Mouse (Mus musculus) layer of hippocampus, adult 2 months (tissue): Measurements from ENCODE around the gene Tial1. TPM values are rescaled to one million over a fixed set of nuclear protein-coding genes. Genes with fewer than 3 reads are reported as not detected.

Source experiments
- DNase-seq, 2 experiments: peaks; one replicate each; pipeline ENCODE4 v3.0.0; 2022; ENCODE audit warnings: low spot score in 2 of 2
- H3K27ac ChIP-seq: fragments of 200-600 bp; 2 replicates; pipeline ENCODE4 v1.8.1; 2022
- H3K4me3 ChIP-seq: fragments of 200-600 bp; 2 replicates; pipeline ENCODE4 v1.8.1; 2022; ENCODE audit warnings: mild to moderate bottlenecking
- CTCF ChIP-seq: fragments of 200-600 bp; conservative IDR thresholded peaks from 2 replicates; pipeline ENCODE4 v1.8.1; 2022; ENCODE audit warnings: antibody characterized with exemption, mild to moderate bottlenecking, moderate library complexity
- long read RNA-seq, 2 experiments: library from polyadenylated mRNA; stranded (forward); transcript quantifications; one replicate each; pipeline ENCODE4 v2.0.0; 2021; ENCODE audit warnings: borderline mapping rate in 2 of 2
- total RNA-seq, 2 experiments: library from RNA; stranded (reverse); gene quantifications; 2 replicates each; pipeline ENCODE4 v1.2.3; 2021

Tial1 gene
- 100 to 1,000 TPM; 111 to 128 TPM for total RNA-seq
- long read RNA-seq, experiment 1, full-length matches to known transcripts: 6 of 27 reads
- long read RNA-seq, experiment 1, partial matches to known transcripts: 8 of 27 reads
- long read RNA-seq, experiment 1, other reads (novel, unspliced or antisense): 13 of 27 reads
- long read RNA-seq, experiment 2, full-length matches to known transcripts: 14 of 31 reads
- long read RNA-seq, experiment 2, partial matches to known transcripts: 7 of 31 reads
- long read RNA-seq, experiment 2, other reads (novel, unspliced or antisense): 10 of 31 reads

DNA sequence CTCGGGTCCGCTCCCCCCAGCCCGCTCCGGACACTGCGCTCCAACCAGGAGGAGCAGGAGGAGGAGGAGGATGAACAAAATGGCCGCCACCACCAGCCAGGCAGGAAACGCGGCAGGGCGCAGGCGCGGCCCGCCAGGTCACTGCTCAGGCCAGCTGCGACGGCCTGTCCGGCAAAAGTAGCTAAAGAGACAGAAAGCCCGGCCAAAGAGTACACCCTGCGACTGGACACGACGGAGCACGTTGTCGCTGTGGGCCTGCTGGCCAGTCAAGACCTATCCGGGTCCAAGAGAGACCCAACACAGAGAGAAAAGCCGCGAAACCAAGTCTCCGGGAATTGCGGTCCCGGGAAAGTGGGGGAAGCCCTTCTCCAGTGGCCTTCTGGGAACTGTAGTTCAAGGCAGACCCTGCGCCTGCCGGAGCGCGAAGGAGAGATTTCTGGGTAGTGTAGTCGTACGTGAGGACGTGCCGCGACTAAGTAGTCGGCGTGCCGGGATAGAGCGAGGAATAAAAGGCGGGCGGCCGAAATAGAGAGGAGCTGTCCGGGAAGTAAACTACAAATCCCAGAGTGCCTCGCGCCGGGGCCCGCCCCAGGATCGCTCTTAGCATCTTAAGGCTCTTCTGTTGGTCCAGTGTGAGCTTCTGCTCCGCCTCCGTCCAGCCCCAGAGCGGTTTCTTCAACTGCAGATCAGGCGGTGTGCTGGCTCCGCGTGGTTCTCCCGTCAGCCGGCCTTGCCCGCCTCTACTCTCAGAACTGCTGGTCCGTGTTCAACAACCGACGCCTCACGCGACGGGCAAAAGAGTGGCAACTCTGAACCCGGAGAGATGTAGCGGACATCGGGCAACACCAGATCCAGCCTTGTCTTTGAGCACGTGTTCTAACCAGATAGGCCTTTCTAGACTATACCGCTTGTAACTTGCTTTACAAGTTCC lies at the start of gene Tial1:
Gene Tial1 (minus strand): TSS at position 433 of the 931 bp plus-strand sequence.
- Histone ChIP-seq H3K4me3 (peak within 1 kb of the TSS; percentile 76), H3K27ac (peak within 1 kb of the TSS; percentile 97)
- TF ChIP-seq CTCF: no peak
- DNase-seq: peak; percentile 98 to 99

- peak; percentile 13 to 38 for DNase-seq
- Histone ChIP-seq H3K4me3 (no peak overlapping the region), H3K27ac (no peak overlapping the region)
- TF ChIP-seq CTCF: no peak
Measured at GRCm38 (mm10) chr7:128504091-128504490, 42.6 kb upstream of the Tial1 start.

- no peak for DNase-seq
- no peak overlapping the region for H3K4me3 ChIP-seq
- TF ChIP-seq CTCF: no peak
- H3K27ac ChIP-seq: no peak overlapping the region
Measured at GRCm38 (mm10) chr7:128499801-128500200, 38.3 kb upstream of the Tial1 start.

DNA sequence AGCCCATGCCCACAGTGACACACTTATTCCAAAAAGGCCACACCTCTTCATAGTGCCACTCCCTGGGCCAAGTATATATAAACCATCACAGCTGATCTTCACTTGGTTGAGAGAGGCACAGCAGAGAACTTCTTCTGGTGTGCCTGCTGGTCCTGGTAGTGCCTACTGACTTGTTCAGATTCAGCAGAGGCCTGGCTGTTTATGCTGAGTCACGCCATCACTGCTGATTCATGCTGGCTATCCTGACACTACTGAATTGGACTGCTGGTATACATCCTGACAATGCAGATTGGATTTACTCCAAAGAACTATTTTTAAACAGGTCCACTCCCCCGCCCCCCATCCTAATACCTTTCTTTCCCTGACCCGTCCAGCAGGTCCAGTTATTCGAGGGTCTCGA lies 33.0 kb upstream of the Tial1 start:
- no peak for TF ChIP-seq CTCF
- Histone ChIP-seq H3K4me3 (no peak overlapping the region), H3K27ac (no peak overlapping the region)
- DNase-seq: no peak

DNA sequence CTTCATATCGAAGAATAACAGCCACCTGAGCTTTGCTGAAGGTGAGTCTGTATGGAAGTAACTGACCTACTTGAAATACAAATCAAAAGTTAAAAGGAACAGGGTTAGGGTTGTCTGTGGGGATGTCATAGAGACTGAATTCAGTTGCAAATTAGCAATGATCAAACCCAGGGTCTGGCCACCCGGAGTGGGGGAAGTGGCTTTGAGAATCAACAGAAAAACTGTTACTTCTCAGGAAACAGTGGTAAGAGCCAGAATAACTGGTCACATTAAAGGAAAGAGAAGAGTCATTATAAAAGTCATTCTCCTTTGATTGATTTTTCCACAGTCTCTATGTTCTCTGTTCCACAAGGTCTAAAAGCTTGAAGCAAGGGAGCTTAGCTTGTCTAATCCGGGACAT lies 27.5 kb upstream of the Tial1 start:
- Histone ChIP-seq H3K27ac (no peak overlapping the region), H3K4me3 (no peak overlapping the region)
- TF ChIP-seq CTCF: no peak
- DNase-seq: no peak

DNA sequence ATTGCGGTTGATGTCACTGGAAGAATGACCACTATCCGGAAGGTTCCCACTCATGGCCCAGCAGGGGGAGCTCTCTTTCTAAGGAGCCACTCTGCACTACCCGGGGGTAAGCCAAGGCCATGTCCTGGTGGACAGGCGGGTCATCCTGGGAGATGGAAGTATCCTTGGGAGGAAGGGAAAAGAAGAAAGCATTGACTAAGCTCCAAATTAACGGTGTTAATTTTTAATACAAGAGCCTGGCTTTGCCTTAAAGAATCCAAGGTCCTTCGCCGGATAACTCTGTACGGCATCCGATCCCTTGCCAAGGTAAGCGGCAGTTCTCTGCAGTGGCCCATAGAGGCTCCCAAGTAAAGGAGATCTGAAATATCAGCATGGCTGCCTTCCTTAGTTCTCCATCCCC lies 12.8 kb upstream of the Tial1 start:
- TF ChIP-seq CTCF: peak; percentile 83
- peak; percentile 52 to 63 for DNase-seq
- H3K27ac ChIP-seq: peak overlapping the region; percentile 2; the same call in 1 of the 2 replicates
- H3K4me3 ChIP-seq: peak overlapping the region; percentile 41

GRCm38 (mm10) chr7:128462406-128462805 lies 889 bp upstream of the Tial1 start:
- H3K4me3 ChIP-seq: peak overlapping the region; percentile 76
- TF ChIP-seq CTCF: peak; percentile 40

DNA sequence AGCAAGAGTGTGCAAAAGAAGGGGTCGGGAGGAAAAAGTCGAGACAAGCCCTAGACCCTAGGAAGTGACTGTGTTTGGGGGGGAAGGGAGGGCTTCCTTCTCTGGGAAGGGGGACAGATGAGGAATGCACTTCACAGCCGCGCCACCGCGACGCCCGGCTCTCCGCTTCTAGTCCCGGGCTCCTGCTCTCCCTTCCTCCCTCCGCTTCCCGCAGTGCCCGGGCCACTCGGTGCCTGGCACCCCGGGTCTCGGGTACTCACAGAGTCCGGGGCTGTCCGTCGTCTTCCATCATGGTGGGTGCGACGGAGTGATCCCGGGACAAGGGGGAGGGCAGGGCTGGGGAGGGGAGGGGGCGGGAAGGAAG lies 670 bp downstream of the Tial1 start:
- no peak for TF ChIP-seq CTCF
- Histone ChIP-seq H3K4me3 (peak overlapping the region; percentile 76), H3K27ac (peak overlapping the region; percentile 97)
- peak; percentile 10 to 14 for DNase-seq

More at GRCm38 (mm10) chr7:128462406-128462805, 889 bp upstream of the Tial1 start:
- no peak for DNase-seq
- no peak overlapping the region for H3K27ac ChIP-seq

DNA sequence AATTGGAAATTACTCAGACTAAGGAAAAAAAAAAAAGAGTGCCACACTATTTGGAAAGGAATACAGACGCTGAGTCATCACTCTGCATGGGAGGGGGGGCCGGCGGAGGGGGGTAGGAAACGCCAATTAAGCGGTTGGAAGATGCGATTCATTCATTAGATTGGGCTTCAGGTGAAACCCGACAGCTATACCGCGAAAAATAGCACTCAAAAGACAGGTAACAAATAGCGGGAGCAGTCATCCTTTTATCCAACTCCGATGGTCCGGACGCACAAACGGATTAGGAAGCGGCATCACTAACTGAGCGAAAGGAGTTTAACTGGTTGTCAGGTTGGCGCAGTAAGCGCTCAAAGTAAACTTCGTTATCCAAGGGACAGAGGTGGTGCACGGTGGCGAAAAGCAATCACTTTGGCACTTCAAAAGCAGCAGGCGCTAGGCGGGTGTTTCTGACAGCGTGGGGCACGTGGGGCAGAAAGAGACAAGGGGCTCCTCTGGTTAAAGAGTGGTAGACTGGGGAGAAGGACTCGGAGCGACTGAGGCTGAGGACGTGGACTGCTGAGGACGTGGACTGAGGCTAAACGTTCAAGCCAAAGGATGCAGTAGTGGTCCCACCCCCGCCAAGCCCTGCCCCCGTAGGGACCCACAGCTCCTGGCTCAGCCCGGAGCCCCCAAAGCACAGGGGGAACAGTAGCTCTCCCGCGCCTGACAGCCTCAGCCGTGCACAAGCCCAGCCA lies 1.2 kb downstream of the Tial1 start:
- TF ChIP-seq CTCF: no peak
- peak; percentile 12 to 23 for DNase-seq
- peak overlapping the region; percentile 76 for H3K4me3 ChIP-seq
- peak overlapping the region; percentile 97 for H3K27ac ChIP-seq

DNA sequence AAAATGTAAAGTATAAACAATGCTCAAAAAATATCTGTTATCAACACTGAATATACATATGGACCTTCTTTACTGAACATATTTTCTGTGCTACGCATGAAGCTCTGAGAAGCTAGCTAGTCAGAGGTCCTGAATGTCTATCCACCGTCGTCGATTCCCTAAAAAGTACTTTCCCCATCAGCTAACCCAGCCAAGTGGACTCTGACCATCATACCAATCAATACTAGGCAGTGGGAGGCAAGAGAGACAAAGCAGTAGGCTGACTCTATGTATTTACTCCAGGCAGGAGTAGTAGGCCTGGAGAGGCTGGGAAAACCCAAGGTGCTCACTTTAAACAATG lies 1.8 kb downstream of the Tial1 start:
- no peak for TF ChIP-seq CTCF
- peak overlapping the region; percentile 76 for H3K4me3 ChIP-seq
- DNase-seq: no peak
- no peak overlapping the region for H3K27ac ChIP-seq

DNA sequence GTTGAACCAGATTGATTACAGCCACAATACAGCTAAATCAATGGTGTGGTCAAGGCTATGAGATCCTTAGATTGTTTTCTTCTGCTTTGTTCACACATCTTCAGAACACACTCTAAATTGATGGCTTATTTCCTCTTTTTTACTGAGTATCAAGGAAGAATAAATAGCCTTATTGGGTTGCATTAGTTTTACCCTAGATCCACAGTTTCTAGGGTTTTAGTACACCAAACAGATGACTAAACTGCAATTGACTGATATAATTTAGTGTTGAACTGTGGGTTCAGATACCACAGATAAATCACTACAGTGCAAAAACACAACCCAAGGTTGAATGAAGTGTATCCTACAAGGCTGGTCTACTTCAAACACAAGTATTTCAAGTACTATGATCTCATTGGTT lies 3.5 kb downstream of the Tial1 start:
- no peak for DNase-seq
- no peak overlapping the region for H3K4me3 ChIP-seq
- H3K27ac ChIP-seq: no peak overlapping the region
- TF ChIP-seq CTCF: no peak

- DNase-seq: no peak
- TF ChIP-seq CTCF: no peak
- no peak overlapping the region for H3K4me3 ChIP-seq
- H3K27ac ChIP-seq: no peak overlapping the region
Measured at GRCm38 (mm10) chr7:128452731-128453130, 8.8 kb downstream of the Tial1 start.

DNA sequence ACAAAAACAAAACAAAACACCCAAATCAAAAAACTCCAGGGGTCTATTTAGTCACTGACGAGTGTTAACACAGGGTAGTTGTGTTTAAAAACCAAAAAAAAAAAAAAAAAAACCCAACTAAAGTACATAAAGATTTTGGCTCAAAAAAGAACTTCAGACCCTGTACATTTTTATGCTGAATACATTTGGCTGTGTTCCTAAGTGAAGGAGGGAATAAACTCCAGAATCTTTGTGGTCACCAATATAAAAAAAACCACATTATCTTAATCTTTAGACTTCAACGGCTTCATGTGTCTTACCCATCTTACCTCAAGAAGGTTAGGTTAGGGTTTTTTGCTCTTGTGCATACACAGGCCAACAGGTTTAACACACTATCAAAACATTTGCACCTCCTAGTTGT lies 20.9 kb downstream of the Tial1 start:
- Histone ChIP-seq H3K4me3 (no peak overlapping the region), H3K27ac (no peak overlapping the region)
- DNase-seq: no peak
- TF ChIP-seq CTCF: no peak
